Mouse (Mus musculus): ENCODE results near the gene Ttc27.

Gene Ttc27

GRCm38 (mm10) chr17:74819711-74820110 is 102.2 kb downstream of the Ttc27 start:
- no peak for DNase-seq (ENCODE audit: low read depth, low spot score)

- DNase-seq (ENCODE audit: low read depth, low spot score): no peak
Observed at GRCm38 (mm10) chr17:74830851-74831250, 113.3 kb downstream of the Ttc27 start.

GRCm38 (mm10) chr17:74841721-74842120 is 124.2 kb downstream of the Ttc27 start:
- no peak for DNase-seq (ENCODE audit: low read depth, low spot score)

GRCm38 (mm10) chr17:74842603-74843002 is 125.1 kb downstream of the Ttc27 start:
- no peak for DNase-seq (ENCODE audit: low read depth, low spot score)

GRCm38 (mm10) chr17:74843486-74843885 is 126.0 kb downstream of the Ttc27 start:
- no peak for DNase-seq (ENCODE audit: low read depth, low spot score)

GRCm38 (mm10) chr17:74846031-74846891 is 128.7 kb downstream of the Ttc27 start:
- DNase-seq (ENCODE audit: low read depth, low spot score): no peak

- no peak for DNase-seq (ENCODE audit: low read depth, low spot score)
Observed at GRCm38 (mm10) chr17:74850216-74850615, 132.7 kb downstream of the Ttc27 start.

- no peak for DNase-seq (ENCODE audit: low read depth, low spot score)
Observed at GRCm38 (mm10) chr17:74859298-74859697, 141.8 kb downstream of the Ttc27 start.

- DNase-seq (ENCODE audit: low read depth, low spot score): no peak
Observed at GRCm38 (mm10) chr17:74860180-74860993, 142.9 kb downstream of the Ttc27 start.

GRCm38 (mm10) chr17:74863845-74864244 is 146.3 kb downstream of the Ttc27 start:
- no peak for DNase-seq (ENCODE audit: low read depth, low spot score)

GRCm38 (mm10) chr17:74864790-74865548 is 147.4 kb downstream of the Ttc27 start:
- no peak for DNase-seq (ENCODE audit: low read depth, low spot score)

GRCm38 (mm10) chr17:74865694-74866564 is 148.4 kb downstream of the Ttc27 start:
- DNase-seq (ENCODE audit: low read depth, low spot score): no peak

- DNase-seq (ENCODE audit: low read depth, low spot score): no peak
Observed at GRCm38 (mm10) chr17:74866565-74867507, 149.3 kb downstream of the Ttc27 start.

- no peak for DNase-seq (ENCODE audit: low read depth, low spot score)
Observed at GRCm38 (mm10) chr17:74868185-74868907, 150.8 kb downstream of the Ttc27 start.

GRCm38 (mm10) chr17:74869556-74869955 is 152.0 kb downstream of the Ttc27 start:
- no peak for DNase-seq (ENCODE audit: low read depth, low spot score)

- DNase-seq (ENCODE audit: low read depth, low spot score): no peak
Observed at GRCm38 (mm10) chr17:74870177-74871160, 152.9 kb downstream of the Ttc27 start.

- DNase-seq (ENCODE audit: low read depth, low spot score): no peak
Observed at GRCm38 (mm10) chr17:74872567-74872966, 155.0 kb downstream of the Ttc27 start.

- no peak for DNase-seq (ENCODE audit: low read depth, low spot score)
Observed at GRCm38 (mm10) chr17:74873756-74874155, 156.2 kb downstream of the Ttc27 start.

Data from ZHBTc4 (cell line).